Comparison of ENCODE assay signal across 12 mouse cellular contexts in the genomic region with DNA sequence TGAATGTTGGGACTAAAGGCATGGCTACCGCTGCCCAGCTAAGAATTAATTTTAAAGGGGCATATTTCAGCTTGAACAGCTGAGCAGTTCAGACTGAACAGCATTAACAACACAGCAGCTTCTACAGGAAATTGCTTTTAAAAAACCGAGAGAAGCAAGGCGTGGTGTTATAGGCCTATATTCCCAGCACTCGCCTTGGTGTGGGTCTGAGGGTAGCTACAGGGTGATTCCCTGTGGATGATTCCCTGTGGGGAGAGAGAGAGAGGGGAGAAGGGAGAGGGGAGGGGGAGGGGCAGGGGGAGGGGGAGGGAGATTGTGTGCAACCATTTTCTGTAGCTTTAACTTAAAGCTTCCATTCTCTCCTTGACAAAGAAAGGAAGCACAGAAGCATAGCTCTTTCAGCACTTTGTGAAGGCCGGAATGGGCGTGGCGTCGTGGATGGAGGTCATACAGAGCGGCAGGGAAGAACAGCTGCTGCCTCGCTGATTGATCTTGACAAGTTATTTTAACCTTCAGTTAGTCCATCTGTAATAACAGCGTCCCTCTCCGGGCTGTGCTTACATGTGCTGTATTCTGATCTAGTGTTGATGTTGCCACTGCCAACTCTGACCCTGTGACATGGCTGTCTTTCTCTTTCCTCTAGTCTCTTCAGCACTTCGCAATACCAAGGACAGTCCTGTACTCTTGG. TPM values are rescaled to one million over a fixed set of nuclear protein-coding genes. Genes with fewer than 3 reads are reported as not detected.
DNase-seq lines count a peak whose midpoint lies in the region; TF ChIP-seq lines count a peak whose summit lies in the region.
"Had no signal": no experiment of that assay in that cellular context is flagged by ENCODE, and none has a peak within 500 bp of the region (broad histone marks: within the 10 kb centered on the region; RNA-seq: fewer than 3 reads in every experiment).

No protein-coding gene starts in this region.

- no peak for TF ChIP-seq CTCF in thymus, adult 2 months (IDR thresholded peaks at IDR 0.05; ENCODE audit: borderline replicate concordance, control insufficient read depth, extremely low read depth, insufficient read depth, low read length, poor library complexity)

- 36% methylated on average over 13 of the region's 13 CpGs for WGBS in large intestine, adult 2 months
- 77% methylated on average over 13 of the region's 13 CpGs for WGBS in thymus, adult 2 months

- H3K36me3 ChIP-seq in thymus, adult 2 months (ENCODE audit: control insufficient read depth, insufficient read depth, low read length): no peaks in the 10 kb centered on the region

- peak; percentile 5 for DNase-seq in ovary, adult 18-20 months (ENCODE audit: low spot score)
- DNase-seq in ovary, postnatal 14 days (ENCODE audit: low spot score): no peak
- peak; percentile 82 for DNase-seq in embryo, embryonic 10.5 days (ENCODE audit: low spot score)
- peak; percentile 19 for DNase-seq in large intestine, adult 2 months (ENCODE audit: low read depth, low spot score)
- no peak for DNase-seq in frontal cortex, adult 2 months (ENCODE audit: extremely low spot score in 1 of 2, low spot score in 1 of 2)
- DNase-seq in adipocyte (ENCODE audit: low spot score): no peak
- no peak for DNase-seq in thymus, adult 2 months
- DNase-seq: kidney, postnatal 25 days; right cerebral cortex, adult 18-20 months had no signal

- no peak for TF ChIP-seq POLR2A in thymus, adult 2 months (IDR thresholded peaks at IDR 0.05; ENCODE audit: control insufficient read depth, extremely low read depth, insufficient read depth, low read length, poor library complexity)

- H3K4me1 ChIP-seq in thymus, adult 2 months (replicated peaks; ENCODE audit: control insufficient read depth, insufficient read depth, low read length): no peaks in the 10 kb centered on the region

- H3K27me3 ChIP-seq in thymus, adult 2 months (ENCODE audit: control insufficient read depth, insufficient read depth, low read length): no peaks in the 10 kb centered on the region
- H3K27me3 ChIP-seq: Patski had no signal

- H3K4me3 ChIP-seq in thymus, adult 2 months (ENCODE audit: control insufficient read depth, insufficient read depth, low read length): no peak overlapping the region

- H3K27ac ChIP-seq in thymus, adult 2 months (ENCODE audit: control insufficient read depth, insufficient read depth, low read length): no peak overlapping the region
- H3K27ac ChIP-seq: liver, embryonic 14.5 days had no signal

RNA-seq across cellular contexts. Expression of a gene that starts 4.7 kb away (rescaled TPM):
- 0.05 and 0.24 TPM in 2 replicates for polyA plus RNA-seq in large intestine, adult 2 months (2012; rRNA removed)
- not detected in 2 replicates for polyA plus RNA-seq in frontal cortex, adult 2 months (2012; rRNA removed)
- 0.60 TPM in 1 of 2 replicates, not detected in the other for polyA plus RNA-seq in thymus, adult 2 months (2012; rRNA removed)
- polyA plus RNA-seq: Patski; thymus, postnatal 0 days had no signal

RNA-seq across cellular contexts. Expression of a gene that starts 37.4 kb away (rescaled TPM):
- polyA plus RNA-seq in large intestine, adult 2 months (2012; rRNA removed): 0.21 and 0.27 TPM in 2 replicates
- polyA plus RNA-seq in frontal cortex, adult 2 months (2012; rRNA removed): 0.26 and 1.5 TPM in 2 replicates
- polyA plus RNA-seq in thymus, adult 2 months (2012; rRNA removed): 1.2 and 1.6 TPM in 2 replicates

Comparison
In these comparisons a context has a peak if more than half of its experiments do, and no peak if none do; other contexts are left out.
1. DNase-seq: peak in ovary, adult 18-20 months (single experiment), embryo, embryonic 10.5 days (single experiment) and large intestine, adult 2 months (single experiment); none in ovary, postnatal 14 days (single experiment), frontal cortex, adult 2 months (0 of 2), adipocyte (single experiment) and thymus, adult 2 months (single experiment).